Mouse (Mus musculus) forebrain, embryonic 11.5 days (tissue): ENCODE measurements around the gene Nrp2. TPM values are rescaled to one million over a fixed set of nuclear protein-coding genes. Genes with fewer than 3 reads are reported as not detected.
A peak's percentile ranks its signal among the peaks of the same experiment; 100 is the strongest.

Source experiments
- ATAC-seq: fragments of 200-750 bp; cut with Nextera tagmentation; replicated peaks from 2 replicates; pipeline ENCODE4 v1.8.0; 2017; ENCODE audit warnings: moderate TSS enrichment; ENCODE audit not compliant: low FRiP score
- DNase-seq: peaks from one replicate; pipeline ENCODE4 v3.0.0-alpha.2; 2017; ENCODE audit warnings: low spot score
- H3K27ac ChIP-seq: fragments of 300-500 bp; sonication (generic); 2 replicates; pipeline ENCODE4 v1.5.1; 2014; ENCODE audit warnings: low read depth, low read length
- H3K27me3 ChIP-seq: fragments of 300-500 bp; sonication (generic); 2 replicates; pipeline ENCODE4 v1.6.1; 2014; ENCODE audit warnings: mild to moderate bottlenecking, low read length, mixed read lengths; ENCODE audit not compliant: control insufficient read depth, insufficient read depth
- H3K36me3 ChIP-seq: fragments of 300-500 bp; sonication (generic); 2 replicates; pipeline ENCODE4 v1.6.1; 2014; ENCODE audit warnings: mild to moderate bottlenecking, low read length, moderate library complexity, mixed read lengths; ENCODE audit not compliant: control insufficient read depth, insufficient read depth
- H3K4me1 ChIP-seq: fragments of 300-500 bp; sonication (generic); replicated peaks from 2 replicates; pipeline ENCODE4 v1.6.1; 2014; ENCODE audit warnings: low read length, mixed read lengths; ENCODE audit not compliant: control insufficient read depth, insufficient read depth
- H3K4me2 ChIP-seq: fragments of 300-500 bp; sonication (generic); 2 replicates; pipeline ENCODE4 v1.6.1; 2014; ENCODE audit warnings: low read depth, mild to moderate bottlenecking, low read length, moderate library complexity, mixed read lengths; ENCODE audit not compliant: severe bottlenecking
- H3K4me3 ChIP-seq: fragments of 300-500 bp; sonication (generic); 2 replicates; pipeline ENCODE4 v1.5.1; 2014; ENCODE audit warnings: low read depth, low read length
- H3K9ac ChIP-seq: fragments of 300-500 bp; sonication (generic); 2 replicates; pipeline ENCODE4 v1.6.1; 2014; ENCODE audit warnings: low read length
- H3K9me3 ChIP-seq: fragments of 300-500 bp; sonication (generic); 2 replicates; pipeline ENCODE4 v1.6.1; 2016; ENCODE audit warnings: low read length, mixed read lengths; ENCODE audit not compliant: control insufficient read depth
- WGBS: fragments of 180-500 bp; shearing (Covaris S2); extraction: QIAGEN DNeasy Blood & Tissue Kit; methylation state at CpG from one replicate; pipeline ENCODE4 v1.1.7; 2014; 5-methylcytosine and 5-hydroxymethylcytosine counted together
- polyA plus RNA-seq: library from polyadenylated mRNA; unstranded; fragments of >200 nt; fragmentation: Nextera tagmentation; extraction: Ambion mirVana; gene quantifications from 2 replicates; pipeline ENCODE4 v1.2.1, GENCODE M21; 2014

The Nrp2 gene
- polyA plus RNA-seq, 1 experiment from 2014 or later = 20.7 TPM

GRCm38 (mm10) chr1:62707913-62708860 is 5.1 kb downstream of the Nrp2 start:
- H3K27ac ChIP-seq = no peak overlapping the region
- no peaks in the 10 kb centered on the region for H3K36me3 ChIP-seq
- peaks cover 39% of the 10 kb centered on the region for H3K27me3 ChIP-seq
- H3K4me3 ChIP-seq = peak overlapping the region; percentile 63
- 8% methylated on average over 17 of the region's 17 CpGs for WGBS
- H3K9me3 ChIP-seq = no peaks in the 10 kb centered on the region
- ATAC-seq (no peak), DNase-seq (no peak)
- H3K4me2 ChIP-seq = peak overlapping the region; percentile 95; the same call in 1 of the 2 replicates
- no peak overlapping the region for H3K9ac ChIP-seq
- H3K4me1 ChIP-seq = peaks cover 15% of the 10 kb centered on the region

GRCm38 (mm10) chr1:62709770-62710335 is 6.8 kb downstream of the Nrp2 start:
- DNase-seq (no peak), ATAC-seq (no peak)
- Histone ChIP-seq H3K27me3 (peaks cover 29% of the 10 kb centered on the region), H3K4me2 (no peak overlapping the region), H3K9ac (no peak overlapping the region), H3K9me3 (no peaks in the 10 kb centered on the region), H3K4me3 (no peak overlapping the region), H3K36me3 (no peaks in the 10 kb centered on the region), H3K27ac (no peak overlapping the region), H3K4me1 (peaks cover 13% of the 10 kb centered on the region)
- 44% methylated on average over 5 of the region's 5 CpGs for WGBS

GRCm38 (mm10) chr1:62713021-62713676 is 10.1 kb downstream of the Nrp2 start:
- no peak for DNase-seq

GRCm38 (mm10) chr1:62715004-62715403 is 11.9 kb downstream of the Nrp2 start:
- Histone ChIP-seq H3K9ac (no peak overlapping the region), H3K4me1 (peaks cover 13% of the 10 kb centered on the region), H3K4me3 (no peak overlapping the region), H3K9me3 (no peaks in the 10 kb centered on the region), H3K27ac (no peak overlapping the region), H3K27me3 (peaks cover 2% of the 10 kb centered on the region; the same call in 1 of the 2 replicates), H3K4me2 (no peak overlapping the region), H3K36me3 (no peaks in the 10 kb centered on the region)
- DNase-seq (no peak), ATAC-seq (no peak)
- WGBS = 91% methylated on average over 1 of the region's 1 CpGs

More at GRCm38 (mm10) chr1:62713021-62713676, 10.1 kb downstream of the Nrp2 start:
- Histone ChIP-seq H3K9me3 (no peaks in the 10 kb centered on the region), H3K9ac (no peak overlapping the region), H3K36me3 (no peaks in the 10 kb centered on the region), H3K27me3 (peaks cover 11% of the 10 kb centered on the region), H3K4me2 (no peak overlapping the region), H3K27ac (no peak overlapping the region), H3K4me1 (peaks cover 13% of the 10 kb centered on the region), H3K4me3 (no peak overlapping the region)
- no peak for ATAC-seq
- 86% methylated on average over 17 of the region's 17 CpGs for WGBS

GRCm38 (mm10) chr1:62715692-62716091 is 12.6 kb downstream of the Nrp2 start:
- Histone ChIP-seq H3K27ac (no peak overlapping the region), H3K4me2 (no peak overlapping the region), H3K4me1 (peaks cover 13% of the 10 kb centered on the region), H3K9me3 (no peaks in the 10 kb centered on the region), H3K9ac (no peak overlapping the region), H3K27me3 (no peaks in the 10 kb centered on the region; the same call in 1 of the 2 replicates), H3K36me3 (no peaks in the 10 kb centered on the region), H3K4me3 (no peak overlapping the region)
- no peak for ATAC-seq
- DNase-seq = no peak
- WGBS = 49% methylated on average over 4 of the region's 4 CpGs

GRCm38 (mm10) chr1:62716836-62717478 is 13.9 kb downstream of the Nrp2 start:
- Histone ChIP-seq H3K27ac (no peak overlapping the region), H3K9me3 (no peaks in the 10 kb centered on the region), H3K4me3 (no peak overlapping the region), H3K9ac (peak overlapping the region; percentile 9; the same call in 1 of the 2 replicates), H3K4me1 (peaks cover 13% of the 10 kb centered on the region), H3K4me2 (no peak overlapping the region), H3K36me3 (no peaks in the 10 kb centered on the region), H3K27me3 (no peaks in the 10 kb centered on the region; the same call in 1 of the 2 replicates)
- DNase-seq (no peak), ATAC-seq (peak; percentile 39; the same call in 1 of the 2 replicates)
- WGBS = 14% methylated on average over 10 of the region's 10 CpGs

- 42% methylated on average over 13 of the region's 13 CpGs for WGBS
- Histone ChIP-seq H3K9me3 (no peaks in the 10 kb centered on the region), H3K27ac (no peak overlapping the region), H3K9ac (no peak overlapping the region), H3K4me1 (peaks cover 13% of the 10 kb centered on the region), H3K4me2 (no peak overlapping the region), H3K36me3 (no peaks in the 10 kb centered on the region), H3K4me3 (no peak overlapping the region), H3K27me3 (no peaks in the 10 kb centered on the region; the same call in 1 of the 2 replicates)
- DNase-seq (no peak), ATAC-seq (no peak)
Measured at GRCm38 (mm10) chr1:62717552-62718236, 14.6 kb downstream of the Nrp2 start.

GRCm38 (mm10) chr1:62718237-62718571 is 15.1 kb downstream of the Nrp2 start:
- no peak overlapping the region for H3K9ac ChIP-seq
- no peak for DNase-seq
- H3K4me2 ChIP-seq = no peak overlapping the region

More at GRCm38 (mm10) chr1:62718237-62718571, 15.1 kb downstream of the Nrp2 start:
- Histone ChIP-seq H3K9me3 (no peaks in the 10 kb centered on the region), H3K27me3 (no peaks in the 10 kb centered on the region; the same call in 1 of the 2 replicates), H3K36me3 (no peaks in the 10 kb centered on the region), H3K4me1 (peaks cover 13% of the 10 kb centered on the region), H3K4me3 (no peak overlapping the region), H3K27ac (no peak overlapping the region)
- no peak for ATAC-seq
- WGBS = 51% methylated on average over 5 of the region's 5 CpGs
